Mouse (Mus musculus): ENCODE measurements at regions not wholly inside any gene's neighbourhood (a gene's known extent, or its start where the extent isn't known, plus 50 kb on each side); places are given as distances from the start of the nearest gene placed in this dataset.

GRCm38 (mm10) chr17:35769175-35769960 lies 52.1 kb upstream of the Ier3 start:
- TF ChIP-seq NANOG (IDR thresholded peaks at IDR 0.05; ENCODE audit: borderline replicate concordance, low read length): no peak
- no peak for TF ChIP-seq CTCF (conservative IDR thresholded peaks at IDR 0.05; ENCODE audit: low read length)
